Mouse (Mus musculus) neural tube, embryonic 15.5 days (tissue): ENCODE data around the gene Fam118a. TPM values are rescaled to one million over a fixed set of nuclear protein-coding genes. Genes with fewer than 3 reads are reported as not detected.
A peak's percentile ranks its signal among the peaks of the same experiment; 100 is the strongest.

Experiments
- ATAC-seq: fragments of 200-750 bp; cut with Nextera tagmentation; 2 replicates; pipeline ENCODE4 v1.8.0; 2017; ENCODE audit warnings: mild to moderate bottlenecking, moderate TSS enrichment, moderate library complexity; ENCODE audit not compliant: low FRiP score
- H3K27ac ChIP-seq: fragments of 300-500 bp; sonication (generic); replicated peaks from 2 replicates; pipeline ENCODE4 v1.5.1; 2015; ENCODE audit warnings: mild to moderate bottlenecking, inconsistent platforms
- H3K27me3 ChIP-seq: fragments of 300-500 bp; sonication (generic); replicated peaks from 2 replicates; pipeline ENCODE4 v1.6.1; 2015; ENCODE audit warnings: inconsistent platforms
- H3K36me3 ChIP-seq: fragments of 300-500 bp; sonication (generic); 2 replicates; pipeline ENCODE4 v1.6.1; 2015; ENCODE audit warnings: inconsistent platforms
- H3K4me1 ChIP-seq: fragments of 300-500 bp; sonication (generic); 2 replicates; pipeline ENCODE4 v1.6.1; 2015; ENCODE audit warnings: inconsistent platforms
- H3K4me2 ChIP-seq: fragments of 300-500 bp; sonication (generic); 2 replicates; pipeline ENCODE4 v1.6.1; 2015; ENCODE audit warnings: inconsistent platforms, mild to moderate bottlenecking, moderate library complexity
- H3K4me3 ChIP-seq: fragments of 300-500 bp; sonication (generic); replicated peaks from 2 replicates; pipeline ENCODE4 v1.5.1; 2015; ENCODE audit warnings: mild to moderate bottlenecking, inconsistent platforms
- H3K9ac ChIP-seq: fragments of 300-500 bp; sonication (generic); replicated peaks from 2 replicates; pipeline ENCODE4 v1.6.1; 2015; ENCODE audit warnings: mild to moderate bottlenecking, inconsistent platforms
- H3K9me3 ChIP-seq: fragments of 300-500 bp; sonication (generic); replicated peaks from 2 replicates; pipeline ENCODE4 v1.6.1; 2016; ENCODE audit warnings: inconsistent platforms
- WGBS: fragments of 180-500 bp; shearing (Covaris S2); methylation state at CpG from one replicate; pipeline ENCODE4 v1.1.7; 2015; ENCODE audit warnings: mixed read lengths; 5-methylcytosine and 5-hydroxymethylcytosine counted together
- polyA plus RNA-seq: library from polyadenylated mRNA; unstranded; fragments of >200 nt; fragmentation: Nextera tagmentation; extraction: Ambion mirVana; gene quantifications from 2 replicates; pipeline ENCODE4 v1.2.1, GENCODE M21; 2015

Fam118a gene
- polyA plus RNA-seq, 1 experiment from 2014 or later, result 28.8 TPM

DNA sequence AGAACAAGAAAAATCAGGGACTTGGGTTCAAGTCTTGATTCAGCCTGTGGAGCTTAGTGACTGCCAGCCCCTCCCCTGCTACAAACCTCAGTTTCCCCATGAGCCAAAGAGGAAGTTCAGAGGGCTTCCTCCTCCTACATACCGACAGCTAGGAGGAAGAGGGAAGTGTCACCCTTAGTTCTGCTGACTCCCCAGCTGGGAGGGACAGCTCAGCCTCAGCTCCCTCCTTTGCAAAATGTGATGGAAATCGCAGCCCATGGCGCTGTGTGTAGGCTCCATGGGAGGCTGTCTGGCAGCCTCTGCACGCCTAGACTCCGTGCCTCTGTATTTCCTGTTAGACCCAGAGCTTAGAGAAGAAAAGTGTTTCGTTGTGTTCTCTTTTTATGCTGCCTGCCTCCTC is 34.2 kb upstream of the Fam118a start:
- WGBS, result 54% methylated on average over 6 of the region's 6 CpGs

GRCm38 (mm10) chr15:84995041-84995440 is 33.7 kb upstream of the Fam118a start:
- Histone ChIP-seq H3K9me3 (no peaks in the 10 kb centered on the region), H3K4me2 (no peak overlapping the region), H3K4me3 (no peak overlapping the region), H3K36me3 (no peaks in the 10 kb centered on the region), H3K9ac (no peak overlapping the region), H3K27me3 (0 out of 2 replicates have a peak, but pooled peaks cover 2% of the 10 kb centered on the region), H3K27ac (no peak overlapping the region), H3K4me1 (no peaks in the 10 kb centered on the region)
- WGBS, result 57% methylated on average over 6 of the region's 6 CpGs
- ATAC-seq, result no peak

More for the DNA sequence above, 34.2 kb upstream of the Fam118a start:
- Histone ChIP-seq H3K27ac (no peak overlapping the region), H3K27me3 (0 out of 2 replicates have a peak, but pooled peaks cover 2% of the 10 kb centered on the region), H3K4me2 (no peak overlapping the region), H3K36me3 (no peaks in the 10 kb centered on the region), H3K4me3 (no peak overlapping the region), H3K4me1 (peaks cover 4% of the 10 kb centered on the region; the same call in 1 of the 2 replicates), H3K9ac (no peak overlapping the region), H3K9me3 (no peaks in the 10 kb centered on the region)
- no peak for ATAC-seq

- no peak overlapping the region for H3K4me2 ChIP-seq
- WGBS, result 11% methylated on average over 1 of the region's 1 CpGs
- ATAC-seq, result no peak
- H3K27me3 ChIP-seq, result 0 out of 2 replicates have a peak, but pooled peaks cover 2% of the 10 kb centered on the region
- no peak overlapping the region for H3K4me3 ChIP-seq
- H3K9ac ChIP-seq, result no peak overlapping the region
- no peaks in the 10 kb centered on the region for H3K4me1 ChIP-seq
- H3K9me3 ChIP-seq, result no peaks in the 10 kb centered on the region
- H3K27ac ChIP-seq, result no peak overlapping the region
- H3K36me3 ChIP-seq, result no peaks in the 10 kb centered on the region
Observed at GRCm38 (mm10) chr15:84995967-84996366, 32.8 kb upstream of the Fam118a start.

DNA sequence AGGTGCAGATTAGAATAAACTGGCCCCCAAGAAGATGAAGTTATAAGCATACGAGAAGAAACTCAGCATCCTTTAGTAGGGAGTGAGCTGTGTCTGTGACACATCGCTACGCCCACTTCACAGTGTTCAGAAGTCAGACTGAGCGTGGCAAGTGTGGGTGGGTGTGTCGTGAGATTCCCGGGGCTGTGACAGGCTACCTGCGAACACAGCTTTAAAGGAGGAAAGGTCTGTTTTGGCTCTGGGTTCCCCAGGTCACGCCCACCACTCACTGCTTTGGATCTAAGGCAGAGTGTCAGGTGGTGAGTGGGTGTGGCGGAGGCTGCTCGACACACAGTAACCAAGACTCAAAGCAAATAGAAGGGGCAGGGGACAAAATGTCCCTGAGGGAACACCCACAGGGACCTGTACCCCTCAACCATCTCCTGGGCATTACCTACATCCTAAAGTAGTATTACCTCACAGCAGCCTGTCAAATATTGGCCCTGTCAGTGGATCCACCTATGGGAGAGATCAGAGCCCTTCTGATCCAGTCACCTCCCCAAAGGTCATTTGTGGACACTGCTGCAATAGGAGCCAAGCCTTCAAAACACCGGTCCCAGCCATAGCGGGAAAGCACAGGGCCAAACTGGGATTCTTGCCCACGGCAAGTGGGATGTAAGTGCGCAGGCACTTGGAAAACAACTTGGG is 30.8 kb upstream of the Fam118a start:
- Histone ChIP-seq H3K4me1 (peaks cover 4% of the 10 kb centered on the region; the same call in 1 of the 2 replicates), H3K4me2 (no peak overlapping the region), H3K9me3 (no peaks in the 10 kb centered on the region), H3K36me3 (no peaks in the 10 kb centered on the region), H3K27me3 (0 out of 2 replicates have a peak, but pooled peaks cover 8% of the 10 kb centered on the region), H3K4me3 (no peak overlapping the region), H3K27ac (no peak overlapping the region), H3K9ac (no peak overlapping the region)
- ATAC-seq, result no peak
- WGBS, result 76% methylated on average over 14 of the region's 14 CpGs

DNA sequence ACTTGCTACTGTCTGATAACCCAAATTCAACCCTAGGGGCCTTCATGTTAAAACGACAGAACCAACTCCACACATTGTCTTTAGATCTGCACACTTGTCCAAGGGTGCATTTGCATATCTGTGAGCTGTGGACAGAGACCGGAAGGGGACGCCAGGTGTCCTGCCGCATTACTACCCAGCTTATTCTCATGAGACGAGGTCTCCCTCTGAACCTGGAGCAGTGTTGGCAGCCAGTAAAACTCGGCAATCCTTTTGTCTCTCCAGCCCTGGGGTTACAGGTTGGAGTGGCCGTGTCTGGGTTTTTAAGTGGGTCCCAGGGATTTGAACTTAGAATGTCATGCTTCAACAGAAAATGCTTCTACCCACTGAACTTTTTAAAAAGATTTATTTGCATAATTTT is 28.8 kb upstream of the Fam118a start:
- Histone ChIP-seq H3K9me3 (no peaks in the 10 kb centered on the region), H3K36me3 (no peaks in the 10 kb centered on the region), H3K4me3 (no peak overlapping the region), H3K27me3 (0 out of 2 replicates have a peak, but pooled peaks cover 8% of the 10 kb centered on the region), H3K27ac (no peak overlapping the region), H3K9ac (no peak overlapping the region), H3K4me1 (peaks cover 4% of the 10 kb centered on the region; the same call in 1 of the 2 replicates), H3K4me2 (no peak overlapping the region)
- 57% methylated on average over 7 of the region's 7 CpGs for WGBS
- ATAC-seq, result no peak

GRCm38 (mm10) chr15:85000984-85001982 is 27.5 kb upstream of the Fam118a start:
- Histone ChIP-seq H3K4me3 (no peak overlapping the region), H3K9me3 (no peaks in the 10 kb centered on the region), H3K36me3 (no peaks in the 10 kb centered on the region), H3K4me1 (peaks cover 4% of the 10 kb centered on the region; the same call in 1 of the 2 replicates), H3K9ac (no peak overlapping the region), H3K27me3 (0 out of 2 replicates have a peak, but pooled peaks cover 8% of the 10 kb centered on the region), H3K27ac (no peak overlapping the region), H3K4me2 (no peak overlapping the region)
- 21% methylated on average over 29 of the region's 29 CpGs for WGBS
- ATAC-seq, result no peak

DNA sequence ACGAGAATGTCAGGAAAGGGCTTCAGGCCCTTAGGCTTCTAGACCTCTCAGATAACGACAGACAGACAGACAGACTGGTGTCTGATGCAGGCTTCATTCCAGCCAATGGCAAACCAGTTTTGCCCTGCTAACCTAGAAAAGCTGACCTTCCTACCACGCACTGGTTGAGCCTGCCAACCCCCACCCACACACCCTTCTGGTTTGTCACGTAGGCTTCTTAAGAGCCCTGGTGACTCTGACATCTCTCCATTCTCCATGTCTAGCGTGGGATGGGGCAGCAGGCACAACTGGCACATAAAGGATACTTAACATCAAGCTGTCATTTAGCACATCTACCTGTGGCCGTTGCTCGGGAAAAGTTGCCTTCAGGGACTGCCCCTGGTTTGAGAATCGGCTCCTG is 19.1 kb upstream of the Fam118a start:
- 86% methylated on average over 8 of the region's 8 CpGs for WGBS
- ATAC-seq, result no peak
- Histone ChIP-seq H3K9me3 (no peaks in the 10 kb centered on the region), H3K27ac (no peak overlapping the region), H3K4me1 (peaks cover 10% of the 10 kb centered on the region; the same call in 1 of the 2 replicates), H3K9ac (no peak overlapping the region), H3K4me3 (no peak overlapping the region), H3K36me3 (no peaks in the 10 kb centered on the region), H3K4me2 (no peak overlapping the region), H3K27me3 (no peaks in the 10 kb centered on the region)

DNA sequence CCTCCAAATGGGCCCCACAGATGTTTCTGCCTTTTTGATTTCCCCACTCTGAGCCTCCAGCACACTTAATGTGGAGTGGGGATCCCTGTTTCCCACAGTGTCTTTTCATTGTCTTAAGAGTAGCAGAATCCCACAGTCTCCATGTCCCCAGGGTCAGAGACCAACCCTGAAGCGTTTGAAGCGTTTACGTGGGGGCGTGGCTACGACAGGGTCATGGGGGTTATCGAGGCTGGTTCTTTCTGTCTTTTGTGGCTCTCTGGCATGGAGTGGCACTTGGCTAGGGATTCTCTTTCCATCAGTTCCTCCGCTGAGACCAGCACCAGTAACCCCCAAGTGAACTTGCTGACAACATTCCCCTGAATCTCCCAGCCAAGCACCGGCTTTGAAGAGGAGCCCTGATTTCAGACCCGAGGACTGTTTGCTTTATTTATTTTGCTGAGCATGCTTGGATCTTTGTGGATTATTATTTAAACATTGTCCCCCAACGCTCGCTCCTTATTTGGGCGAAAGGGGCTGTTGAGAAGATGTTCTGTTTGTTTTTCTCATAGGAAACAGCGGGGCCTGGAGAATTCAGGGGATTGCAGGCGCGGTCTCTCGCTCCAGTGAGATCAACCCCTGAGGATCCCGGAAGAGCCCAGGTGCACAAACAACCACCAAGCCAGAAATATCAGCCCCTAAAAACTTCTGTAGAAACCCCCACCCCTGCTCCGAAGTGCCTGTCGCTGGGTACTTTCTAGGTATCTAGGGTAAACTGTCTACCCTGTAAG is 16.7 kb upstream of the Fam118a start:
- H3K27me3 ChIP-seq, result 0 out of 2 replicates have a peak, but pooled peaks cover 6% of the 10 kb centered on the region
- H3K27ac ChIP-seq, result peak overlapping the region; percentile 56
- WGBS, result 29% methylated on average over 19 of the region's 19 CpGs
- no peaks in the 10 kb centered on the region for H3K9me3 ChIP-seq
- peaks cover 15% of the 10 kb centered on the region for H3K4me1 ChIP-seq
- no peak overlapping the region for H3K9ac ChIP-seq
- no peak overlapping the region for H3K4me3 ChIP-seq
- ATAC-seq, result no peak
- H3K36me3 ChIP-seq, result no peaks in the 10 kb centered on the region
- H3K4me2 ChIP-seq, result peak overlapping the region; percentile 17

DNA sequence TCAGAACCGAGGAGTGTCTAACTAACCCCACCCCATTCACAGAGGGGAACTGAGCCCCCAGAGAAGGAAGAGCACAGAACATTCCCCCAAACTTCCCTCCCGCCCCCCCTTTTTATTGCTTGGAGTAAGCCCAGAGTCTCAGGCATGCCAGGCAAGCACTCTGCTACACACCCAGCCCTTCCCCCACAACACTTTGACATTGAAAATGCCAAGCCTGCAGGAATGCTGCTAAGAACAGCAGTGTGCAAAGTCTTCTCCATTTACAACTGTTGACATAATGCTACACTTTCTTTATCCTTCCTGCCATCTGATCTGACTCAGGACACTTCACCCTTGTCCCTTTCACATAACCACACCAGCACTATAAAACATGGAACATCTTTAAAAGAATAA is 16.1 kb upstream of the Fam118a start:
- no peak overlapping the region for H3K9ac ChIP-seq
- ATAC-seq, result no peak
- peaks cover 20% of the 10 kb centered on the region for H3K4me1 ChIP-seq
- 0 out of 2 replicates have a peak overlapping the region, but pooled peaks have one; percentile 56 for H3K27ac ChIP-seq
- H3K36me3 ChIP-seq, result no peaks in the 10 kb centered on the region
- 17% methylated on average over 2 of the region's 2 CpGs for WGBS
- peak overlapping the region; percentile 17; the same call in 1 of the 2 replicates for H3K4me2 ChIP-seq
- H3K9me3 ChIP-seq, result no peaks in the 10 kb centered on the region
- 0 out of 2 replicates have a peak, but pooled peaks cover 6% of the 10 kb centered on the region for H3K27me3 ChIP-seq
- no peak overlapping the region for H3K4me3 ChIP-seq

GRCm38 (mm10) chr15:85015771-85016170 is 13.0 kb upstream of the Fam118a start:
- Histone ChIP-seq H3K27ac (no peak overlapping the region), H3K4me1 (peaks cover 20% of the 10 kb centered on the region), H3K36me3 (no peaks in the 10 kb centered on the region), H3K4me2 (no peak overlapping the region), H3K9me3 (no peaks in the 10 kb centered on the region), H3K4me3 (no peak overlapping the region), H3K27me3 (0 out of 2 replicates have a peak, but pooled peaks cover 6% of the 10 kb centered on the region), H3K9ac (no peak overlapping the region)
- WGBS, result 90% methylated on average over 11 of the region's 11 CpGs
- no peak for ATAC-seq
